Mouse (Mus musculus) thymus, postnatal 14 days (tissue): Measurements from ENCODE around the gene Ptpn20.

Experiments
- DNase-seq: peaks from one replicate; pipeline ENCODE4 v3.0.0; 2021

Ptpn20 gene

DNA sequence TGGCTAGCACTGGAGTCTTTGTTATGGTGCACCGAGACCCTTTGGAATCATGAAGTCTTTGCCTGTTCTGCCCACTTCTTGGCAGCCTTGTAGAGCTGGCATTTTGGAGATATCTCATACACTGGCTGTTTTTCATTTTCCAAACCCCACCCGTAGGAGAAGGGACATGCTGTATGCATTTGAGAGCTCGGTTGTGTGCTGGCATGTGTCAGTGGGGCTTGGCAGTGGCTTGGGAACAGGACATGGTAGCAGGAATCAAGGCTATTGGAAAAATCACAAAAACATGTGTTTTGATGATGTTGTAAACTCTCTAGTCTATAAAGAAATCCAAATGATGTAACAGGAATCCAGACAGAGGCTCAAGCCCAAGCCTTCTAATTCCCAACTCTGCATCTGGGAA is 89.7 kb downstream of the Ptpn20 start:
- DNase-seq = no peak

DNA sequence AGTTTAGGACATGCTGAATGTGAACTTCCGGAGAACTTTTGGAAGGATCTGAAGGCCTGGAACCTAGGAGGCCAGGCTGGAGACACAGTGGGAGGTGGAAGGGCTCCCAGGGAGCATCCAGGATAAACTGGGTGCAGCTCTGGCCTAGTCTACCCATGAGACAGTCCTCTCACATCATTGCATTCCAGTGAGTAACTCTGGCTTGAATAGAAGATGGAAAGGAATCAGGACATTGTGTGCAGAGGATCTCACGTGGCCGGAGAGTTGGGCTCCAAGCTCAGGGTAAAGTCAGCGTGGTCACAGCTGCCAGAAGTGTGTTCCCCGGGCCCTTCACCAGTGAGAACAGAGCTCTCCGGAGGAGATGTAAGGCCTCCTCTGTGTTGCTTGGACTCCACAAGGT is 91.6 kb downstream of the Ptpn20 start:
- DNase-seq = no peak

DNA sequence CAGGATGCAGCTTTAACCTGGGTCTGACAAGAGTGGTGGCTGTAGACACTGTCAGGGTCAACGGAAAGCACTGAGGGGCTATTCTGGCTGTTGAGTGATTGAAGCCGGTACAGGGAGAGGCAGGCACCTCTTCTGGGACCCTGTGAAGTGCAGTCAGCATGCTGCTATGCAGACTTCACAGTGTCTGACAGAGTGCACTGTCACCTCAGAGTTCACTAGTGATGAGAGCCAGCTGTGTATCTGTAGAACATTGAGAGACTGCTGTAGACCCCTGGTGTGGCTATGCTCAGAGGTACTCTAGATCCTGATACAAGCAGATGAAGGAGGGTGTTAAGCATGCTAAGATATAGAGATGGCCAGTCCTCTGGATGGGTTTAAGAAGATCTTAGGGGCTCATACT is 93.8 kb downstream of the Ptpn20 start:
- no peak for DNase-seq

DNA sequence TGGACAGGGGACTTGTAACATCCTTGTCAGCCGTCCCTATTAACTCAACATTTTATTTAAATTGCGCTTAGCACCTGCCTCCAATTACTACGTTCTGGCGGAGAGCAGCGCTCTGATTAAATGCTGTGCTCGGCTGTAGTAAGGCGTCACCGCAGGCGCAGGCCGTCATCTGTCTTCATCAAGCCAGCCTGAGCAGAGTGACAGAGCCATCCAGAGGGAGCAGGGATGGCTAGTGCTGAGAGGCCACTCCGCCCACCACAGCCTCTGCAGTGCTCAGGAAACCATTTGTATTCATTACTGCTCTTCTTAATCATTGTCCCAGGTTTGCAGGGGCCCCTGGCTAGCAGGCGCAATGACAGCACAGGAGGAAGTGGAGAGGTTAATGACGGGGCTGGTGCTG is 94.7 kb downstream of the Ptpn20 start:
- DNase-seq = no peak

DNA sequence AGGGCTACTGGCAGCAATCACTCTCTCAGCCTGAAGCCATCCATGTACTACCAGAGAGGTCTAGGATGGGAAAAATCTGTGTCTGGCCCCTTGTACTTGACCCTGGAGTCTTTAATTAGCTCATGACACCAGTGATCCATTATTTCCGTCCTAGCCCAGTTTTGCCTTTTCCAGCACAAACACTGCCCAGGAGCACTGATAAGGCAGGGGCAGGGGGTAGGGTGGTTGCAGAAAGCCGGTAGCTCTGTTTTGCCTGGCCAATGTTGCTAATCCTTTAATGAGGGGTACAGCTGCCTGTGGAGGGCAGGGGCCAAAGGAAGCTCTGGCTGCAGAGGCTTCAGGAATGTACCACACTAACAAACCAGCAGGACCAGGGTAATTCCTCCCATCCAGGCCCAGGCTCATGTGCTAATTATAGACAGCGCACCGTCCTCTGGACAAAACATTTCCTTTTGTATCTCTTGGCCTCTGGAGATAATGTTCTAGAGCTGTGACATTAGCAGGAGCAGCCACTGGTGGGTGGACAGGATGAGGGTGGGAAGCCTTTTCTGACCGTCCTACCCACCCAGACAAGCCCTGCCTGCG is 98.5 kb downstream of the Ptpn20 start:
- no peak for DNase-seq

DNA sequence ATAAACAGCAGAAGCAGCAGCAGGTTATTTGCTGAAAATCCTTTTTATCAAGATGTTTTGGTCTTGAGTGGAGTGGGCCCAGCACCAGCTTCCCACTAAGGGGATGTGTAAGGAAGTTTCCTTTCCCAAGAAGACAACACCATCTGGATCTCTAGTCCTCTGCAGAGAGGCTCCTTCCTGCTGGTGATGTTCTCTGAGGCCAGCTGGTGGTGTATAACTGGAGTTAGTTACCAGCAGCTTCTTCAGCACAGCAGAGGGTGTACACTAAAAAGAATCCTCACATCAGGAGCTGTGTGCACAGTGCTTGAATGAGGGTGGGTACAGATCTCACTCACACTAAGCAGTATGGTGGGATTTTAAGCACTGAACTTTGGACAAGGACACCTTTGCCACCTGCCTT is 100.0 kb downstream of the Ptpn20 start:
- no peak for DNase-seq
